Mouse (Mus musculus) forebrain, embryonic 16.5 days (tissue): ENCODE data around the gene Ethe1. TPM values are rescaled to one million over a fixed set of nuclear protein-coding genes. Genes with fewer than 3 reads are reported as not detected.

ENCODE experiments used
- ATAC-seq: fragments of 200-750 bp; cut with Nextera tagmentation; 2 replicates; pipeline ENCODE4 v1.8.0; 2017; ENCODE audit warnings: mild to moderate bottlenecking, moderate library complexity
- H3K27ac ChIP-seq: fragments of 300-500 bp; sonication (generic); 2 replicates; pipeline ENCODE4 v1.5.1; 2014; ENCODE audit warnings: low read length, control low read depth
- H3K27me3 ChIP-seq: fragments of 300-500 bp; sonication (generic); replicated peaks from 2 replicates; pipeline ENCODE4 v1.6.1; 2014; ENCODE audit warnings: low read length; ENCODE audit not compliant: control insufficient read depth, insufficient read depth
- H3K36me3 ChIP-seq: fragments of 300-500 bp; sonication (generic); 2 replicates; pipeline ENCODE4 v1.6.1; 2014; ENCODE audit not compliant: control insufficient read depth, insufficient read depth
- H3K4me1 ChIP-seq: fragments of 300-500 bp; sonication (generic); replicated peaks from 2 replicates; pipeline ENCODE4 v1.6.1; 2014; ENCODE audit warnings: low read length; ENCODE audit not compliant: control insufficient read depth, insufficient read depth
- H3K4me2 ChIP-seq: fragments of 300-500 bp; sonication (generic); 2 replicates; pipeline ENCODE4 v1.6.1; 2014; ENCODE audit warnings: mild to moderate bottlenecking, low read length, control low read depth
- H3K4me3 ChIP-seq: fragments of 300-500 bp; sonication (generic); replicated peaks from 2 replicates; pipeline ENCODE4 v1.5.1; 2014; ENCODE audit warnings: mild to moderate bottlenecking, low read length, control low read depth
- H3K9ac ChIP-seq: fragments of 300-500 bp; sonication (generic); replicated peaks from 2 replicates; pipeline ENCODE4 v1.6.1; 2014; ENCODE audit warnings: low read depth, low read length, control low read depth
- H3K9me3 ChIP-seq: fragments of 300-500 bp; sonication (generic); 2 replicates; pipeline ENCODE4 v1.6.1; 2016; ENCODE audit warnings: low read length; ENCODE audit not compliant: control insufficient read depth
- WGBS: fragments of 180-500 bp; shearing (Covaris S2); extraction: QIAGEN DNeasy Blood & Tissue Kit; methylation state at CpG from one replicate; pipeline ENCODE4 v1.1.7; 2014; 5-methylcytosine and 5-hydroxymethylcytosine counted together
- polyA plus RNA-seq: library from polyadenylated mRNA; unstranded; fragments of >200 nt; fragmentation: Nextera tagmentation; extraction: Ambion mirVana; gene quantifications from 2 replicates; pipeline ENCODE4 v1.2.1, GENCODE M21; 2015

Gene Ethe1
- polyA plus RNA-seq, 1 experiment from 2014 or later: 23.3 TPM

- Histone ChIP-seq H3K9me3 (no peaks in the 10 kb centered on the region), H3K4me1 (peaks cover 12% of the 10 kb centered on the region), H3K9ac (no peak overlapping the region), H3K4me2 (no peak overlapping the region), H3K4me3 (no peak overlapping the region), H3K27ac (no peak overlapping the region), H3K27me3 (peaks cover 12% of the 10 kb centered on the region), H3K36me3 (no peaks in the 10 kb centered on the region)
- ATAC-seq: no peak
- WGBS: 80% methylated on average over 7 of the region's 7 CpGs
Measured at GRCm38 (mm10) chr7:24606046-24606445, 18.7 kb downstream of the Ethe1 start.

GRCm38 (mm10) chr7:24608017-24608416 is 20.7 kb downstream of the Ethe1 start:
- H3K4me2 ChIP-seq: no peak overlapping the region
- H3K4me3 ChIP-seq: no peak overlapping the region
- no peak overlapping the region for H3K9ac ChIP-seq
- H3K27me3 ChIP-seq: peaks cover 30% of the 10 kb centered on the region
- ATAC-seq: peak; percentile 87
- no peaks in the 10 kb centered on the region for H3K36me3 ChIP-seq
- no peaks in the 10 kb centered on the region for H3K9me3 ChIP-seq
- 46% methylated on average over 6 of the region's 6 CpGs for WGBS
- H3K4me1 ChIP-seq: peaks cover 16% of the 10 kb centered on the region
- no peak overlapping the region for H3K27ac ChIP-seq

- no peak overlapping the region for H3K4me2 ChIP-seq
- ATAC-seq: no peak
- no peaks in the 10 kb centered on the region for H3K9me3 ChIP-seq
- 74% methylated on average over 8 of the region's 8 CpGs for WGBS
- no peak overlapping the region for H3K27ac ChIP-seq
- H3K4me1 ChIP-seq: peaks cover 16% of the 10 kb centered on the region
- H3K27me3 ChIP-seq: peaks cover 36% of the 10 kb centered on the region
- H3K4me3 ChIP-seq: no peak overlapping the region
- no peaks in the 10 kb centered on the region for H3K36me3 ChIP-seq
- no peak overlapping the region for H3K9ac ChIP-seq
Measured at GRCm38 (mm10) chr7:24608561-24608960, 21.2 kb downstream of the Ethe1 start.

GRCm38 (mm10) chr7:24610144-24610878 is 23.0 kb downstream of the Ethe1 start, which contains the start of gene Phldb3:
TSS of gene Phldb3 (plus strand) at chr7:24610763.
- Histone ChIP-seq H3K4me1 (peaks cover 16% of the 10 kb centered on the region), H3K36me3 (no peaks in the 10 kb centered on the region), H3K4me2 (peak within 1 kb of the TSS; percentile 49), H3K27me3 (peaks cover 38% of the 10 kb centered on the region), H3K27ac (no peak within 1 kb of the TSS), H3K4me3 (peak within 1 kb of the TSS; percentile 33), H3K9me3 (no peaks in the 10 kb centered on the region), H3K9ac (no peak within 1 kb of the TSS)
- ATAC-seq: no peak
- 3% methylated on average over 26 of the region's 27 CpGs for WGBS

GRCm38 (mm10) chr7:24610879-24611494 is 23.6 kb downstream of the Ethe1 start:
- peak overlapping the region; percentile 33 for H3K4me3 ChIP-seq
- H3K4me1 ChIP-seq: peaks cover 16% of the 10 kb centered on the region
- H3K9ac ChIP-seq: no peak overlapping the region
- no peak; the same call in 1 of the 2 replicates for ATAC-seq
- peaks cover 38% of the 10 kb centered on the region for H3K27me3 ChIP-seq
- H3K36me3 ChIP-seq: no peaks in the 10 kb centered on the region
- H3K4me2 ChIP-seq: peak overlapping the region; percentile 49
- H3K9me3 ChIP-seq: no peaks in the 10 kb centered on the region
- WGBS: under 1% methylated on average over 36 of the region's 36 CpGs
- no peak overlapping the region for H3K27ac ChIP-seq

GRCm38 (mm10) chr7:24611709-24612108 is 24.4 kb downstream of the Ethe1 start:
- H3K27ac ChIP-seq: no peak overlapping the region
- no peaks in the 10 kb centered on the region for H3K36me3 ChIP-seq
- H3K4me3 ChIP-seq: no peak overlapping the region; the same call in 1 of the 2 replicates
- 16% methylated on average over 7 of the region's 7 CpGs for WGBS
- ATAC-seq: no peak
- H3K9ac ChIP-seq: no peak overlapping the region
- H3K27me3 ChIP-seq: peaks cover 38% of the 10 kb centered on the region
- no peaks in the 10 kb centered on the region for H3K9me3 ChIP-seq
- peaks cover 16% of the 10 kb centered on the region for H3K4me1 ChIP-seq
- peak overlapping the region; percentile 49 for H3K4me2 ChIP-seq

- Histone ChIP-seq H3K4me3 (0 out of 2 replicates have a peak overlapping the region, but pooled peaks have one; percentile 5), H3K9me3 (no peaks in the 10 kb centered on the region), H3K36me3 (no peaks in the 10 kb centered on the region), H3K9ac (no peak overlapping the region), H3K4me1 (peaks cover 16% of the 10 kb centered on the region), H3K4me2 (peak overlapping the region; percentile 11; the same call in 1 of the 2 replicates), H3K27me3 (peaks cover 38% of the 10 kb centered on the region), H3K27ac (no peak overlapping the region)
- 2% methylated on average over 27 of the region's 27 CpGs for WGBS
- ATAC-seq: no peak
Measured at GRCm38 (mm10) chr7:24612308-24612910, 25.1 kb downstream of the Ethe1 start.

GRCm38 (mm10) chr7:24614816-24615215 is 27.5 kb downstream of the Ethe1 start:
- H3K4me1 ChIP-seq: peaks cover 16% of the 10 kb centered on the region
- no peak for ATAC-seq
- peaks cover 36% of the 10 kb centered on the region for H3K27me3 ChIP-seq
- WGBS: 80% methylated on average over 13 of the region's 13 CpGs
- H3K4me3 ChIP-seq: no peak overlapping the region
- H3K9me3 ChIP-seq: no peaks in the 10 kb centered on the region
- no peak overlapping the region for H3K27ac ChIP-seq
- no peak overlapping the region for H3K4me2 ChIP-seq
- H3K9ac ChIP-seq: no peak overlapping the region
- no peaks in the 10 kb centered on the region for H3K36me3 ChIP-seq

GRCm38 (mm10) chr7:24617763-24618162 is 30.4 kb downstream of the Ethe1 start:
- no peaks in the 10 kb centered on the region for H3K4me1 ChIP-seq
- H3K36me3 ChIP-seq: no peaks in the 10 kb centered on the region
- 82% methylated on average over 8 of the region's 8 CpGs for WGBS
- no peak overlapping the region for H3K4me3 ChIP-seq
- no peak overlapping the region for H3K27ac ChIP-seq
- no peak overlapping the region for H3K4me2 ChIP-seq
- H3K9ac ChIP-seq: no peak overlapping the region
- peaks cover 10% of the 10 kb centered on the region for H3K27me3 ChIP-seq
- no peak for ATAC-seq
- no peaks in the 10 kb centered on the region for H3K9me3 ChIP-seq
